Mouse (Mus musculus): ENCODE measurements at regions not wholly inside any gene's neighbourhood (a gene's known extent, or its start where the extent isn't known, plus 50 kb on each side); places are given as distances from the start of the nearest gene placed in this dataset.

DNA sequence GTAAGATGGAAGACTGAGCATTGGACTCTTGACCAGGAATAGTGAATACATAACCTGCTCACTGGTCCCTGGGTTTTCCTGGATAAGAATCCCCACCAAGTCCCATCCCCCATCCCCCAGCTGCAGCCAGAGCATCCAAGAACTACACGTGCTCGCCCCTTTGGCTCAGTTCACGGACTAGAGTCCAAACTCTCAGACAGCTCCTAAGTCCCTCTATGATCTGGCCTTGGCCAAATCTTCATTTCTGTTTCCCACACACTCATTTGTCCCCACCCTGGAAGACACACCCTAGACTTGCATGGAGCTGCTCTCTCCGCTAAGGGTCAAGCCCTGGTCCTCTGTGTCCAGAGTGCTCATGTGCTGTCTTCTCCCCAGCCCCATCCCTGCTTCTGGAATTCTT lies 139.9 kb downstream of the Tmx1 start:
- 0 out of 2 replicates have a peak, but pooled peaks cover 5% of the 10 kb centered on the region for H3K4me1 ChIP-seq (ENCODE audit: control insufficient read depth, insufficient read depth, low read length)
- TF ChIP-seq POLR2A (IDR thresholded peaks at IDR 0.05; ENCODE audit: borderline replicate concordance, extremely low read depth, insufficient read depth, insufficient read length), result no peak
- H3K27me3 ChIP-seq (ENCODE audit: control insufficient read depth, insufficient read depth, low read length), result no peaks in the 10 kb centered on the region
- no peaks in the 10 kb centered on the region for H3K9me3 ChIP-seq (ENCODE audit: control insufficient read depth, low read length)
- no peak overlapping the region for H3K4me2 ChIP-seq (replicated peaks; ENCODE audit: low read depth, low read length, severe bottlenecking)
- 91% methylated on average over 4 of the region's 4 CpGs for WGBS
- no peak overlapping the region for H3K4me3 ChIP-seq (replicated peaks; ENCODE audit: low read length)
- no peaks in the 10 kb centered on the region for H3K36me3 ChIP-seq (ENCODE audit: control insufficient read depth, insufficient read depth, low read length)
- H3K9ac ChIP-seq (ENCODE audit: low read depth, low read length, severe bottlenecking), result no peak overlapping the region
- no peak overlapping the region for H3K27ac ChIP-seq (replicated peaks; ENCODE audit: low read depth, low read length)
- no peak for ATAC-seq (ENCODE audit: low FRiP score, low read depth)
- no peak for DNase-seq (ENCODE audit: low spot score)

DNA sequence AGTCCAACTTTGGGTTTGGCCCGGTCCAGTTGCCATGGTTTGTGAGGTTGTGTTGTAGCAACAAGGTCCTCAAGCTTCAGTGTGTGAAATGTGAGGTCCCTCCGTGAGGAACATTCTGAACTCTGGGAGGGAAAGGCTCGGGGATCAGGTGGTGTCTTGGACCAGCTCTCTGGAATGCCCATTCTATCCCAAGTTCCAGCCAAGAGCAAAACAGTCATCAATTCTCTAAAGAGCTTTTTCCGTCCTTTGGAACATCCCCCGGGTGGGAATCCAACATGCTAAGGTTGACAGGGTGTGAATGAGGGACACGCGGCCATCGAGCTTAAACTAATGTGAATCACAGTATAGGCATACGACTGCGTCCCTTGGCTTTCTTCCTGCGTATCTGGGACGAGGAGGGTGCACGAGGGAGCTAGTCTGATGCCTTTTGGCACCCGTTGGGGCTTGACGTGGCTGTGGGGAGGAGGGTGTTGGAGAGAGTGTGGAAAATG lies 145.4 kb downstream of the Tmx1 start:
- no peak overlapping the region for H3K4me3 ChIP-seq (replicated peaks; ENCODE audit: low read length)
- H3K9ac ChIP-seq (ENCODE audit: low read depth, low read length, severe bottlenecking), result no peak overlapping the region
- H3K27ac ChIP-seq (replicated peaks; ENCODE audit: low read depth, low read length), result peak overlapping the region; percentile 33; the same call in 1 of the 2 replicates
- no peak for TF ChIP-seq POLR2A (IDR thresholded peaks at IDR 0.05; ENCODE audit: borderline replicate concordance, extremely low read depth, insufficient read depth, insufficient read length)
- WGBS, result 79% methylated on average over 15 of the region's 15 CpGs
- no peak for ATAC-seq (ENCODE audit: low FRiP score, low read depth)
- H3K36me3 ChIP-seq (ENCODE audit: control insufficient read depth, insufficient read depth, low read length), result no peaks in the 10 kb centered on the region
- peaks cover 6% of the 10 kb centered on the region; the same call in 1 of the 2 replicates for H3K4me1 ChIP-seq (ENCODE audit: control insufficient read depth, insufficient read depth, low read length)
- no peaks in the 10 kb centered on the region for H3K27me3 ChIP-seq (ENCODE audit: control insufficient read depth, insufficient read depth, low read length)
- 0 out of 2 replicates have a peak, but pooled peaks cover 4% of the 10 kb centered on the region for H3K9me3 ChIP-seq (ENCODE audit: control insufficient read depth, low read length)
- no peak for DNase-seq (ENCODE audit: low spot score)
- H3K4me2 ChIP-seq (replicated peaks; ENCODE audit: low read depth, low read length, severe bottlenecking), result no peak overlapping the region

DNA sequence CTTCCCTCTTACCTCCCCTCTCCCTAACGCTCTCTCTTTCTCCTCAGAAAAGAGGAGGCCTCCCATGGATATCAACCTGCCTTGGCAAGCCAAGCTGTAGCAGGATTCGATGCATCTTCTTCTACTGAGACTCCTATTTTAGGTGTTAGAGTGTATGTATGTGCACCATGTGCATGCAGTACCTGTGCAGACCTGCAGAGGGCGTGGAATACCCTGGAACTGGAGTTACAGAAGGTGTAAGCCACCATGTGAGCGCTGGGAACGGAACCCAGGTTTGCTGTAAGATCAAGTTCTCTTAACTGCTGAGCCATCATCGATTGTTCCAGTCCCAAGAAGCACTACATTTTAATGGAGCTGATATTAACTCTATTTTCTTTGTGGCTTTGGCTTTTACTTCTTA lies 146.8 kb downstream of the Tmx1 start:
- Histone ChIP-seq H3K9me3 (ENCODE audit: control insufficient read depth, low read length) (0 out of 2 replicates have a peak, but pooled peaks cover 4% of the 10 kb centered on the region), H3K9ac (ENCODE audit: low read depth, low read length, severe bottlenecking) (no peak overlapping the region), H3K27ac (replicated peaks; ENCODE audit: low read depth, low read length) (no peak overlapping the region), H3K4me3 (replicated peaks; ENCODE audit: low read length) (no peak overlapping the region), H3K4me1 (ENCODE audit: control insufficient read depth, insufficient read depth, low read length) (peaks cover 6% of the 10 kb centered on the region; the same call in 1 of the 2 replicates), H3K4me2 (replicated peaks; ENCODE audit: low read depth, low read length, severe bottlenecking) (no peak overlapping the region), H3K27me3 (ENCODE audit: control insufficient read depth, insufficient read depth, low read length) (no peaks in the 10 kb centered on the region), H3K36me3 (ENCODE audit: control insufficient read depth, insufficient read depth, low read length) (no peaks in the 10 kb centered on the region)
- no peak for ATAC-seq (ENCODE audit: low FRiP score, low read depth)
- TF ChIP-seq POLR2A (IDR thresholded peaks at IDR 0.05; ENCODE audit: borderline replicate concordance, extremely low read depth, insufficient read depth, insufficient read length), result no peak
- WGBS, result 84% methylated on average over 6 of the region's 6 CpGs
- DNase-seq (ENCODE audit: low spot score), result no peak

DNA sequence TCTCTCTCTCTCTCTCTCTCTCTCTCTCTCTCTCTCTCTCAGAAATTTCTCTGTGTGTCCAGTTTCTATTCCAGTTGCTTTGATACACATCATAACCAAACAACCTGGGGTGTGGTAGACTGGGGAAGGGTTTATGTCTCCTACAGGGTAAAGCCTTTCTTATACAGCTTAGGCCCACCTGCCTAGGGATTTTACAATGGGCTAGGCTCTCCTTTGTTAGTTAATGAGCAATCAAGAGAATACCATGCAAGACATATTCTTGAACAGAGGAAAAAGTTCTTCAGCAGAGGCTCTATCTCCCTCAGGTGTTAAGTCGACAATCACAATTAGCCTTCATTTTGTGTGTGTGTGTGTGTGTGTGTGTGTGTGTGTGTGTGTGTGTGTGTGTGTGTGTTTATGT lies 151.0 kb downstream of the Tmx1 start:
- TF ChIP-seq POLR2A (IDR thresholded peaks at IDR 0.05; ENCODE audit: borderline replicate concordance, extremely low read depth, insufficient read depth, insufficient read length), result no peak
- no peaks in the 10 kb centered on the region for H3K27me3 ChIP-seq (ENCODE audit: control insufficient read depth, insufficient read depth, low read length)

GRCm38 (mm10) chr12:70608672-70609071 lies 155.8 kb downstream of the Tmx1 start:
- TF ChIP-seq POLR2A (IDR thresholded peaks at IDR 0.05; ENCODE audit: borderline replicate concordance, extremely low read depth, insufficient read depth, insufficient read length), result no peak
- Histone ChIP-seq H3K9ac (ENCODE audit: low read depth, low read length, severe bottlenecking) (no peak overlapping the region), H3K4me1 (ENCODE audit: control insufficient read depth, insufficient read depth, low read length) (no peaks in the 10 kb centered on the region), H3K4me2 (replicated peaks; ENCODE audit: low read depth, low read length, severe bottlenecking) (no peak overlapping the region), H3K27me3 (ENCODE audit: control insufficient read depth, insufficient read depth, low read length) (no peaks in the 10 kb centered on the region), H3K4me3 (replicated peaks; ENCODE audit: low read length) (no peak overlapping the region), H3K27ac (replicated peaks; ENCODE audit: low read depth, low read length) (no peak overlapping the region), H3K9me3 (ENCODE audit: control insufficient read depth, low read length) (no peaks in the 10 kb centered on the region), H3K36me3 (ENCODE audit: control insufficient read depth, insufficient read depth, low read length) (no peaks in the 10 kb centered on the region)
- ATAC-seq (ENCODE audit: low FRiP score, low read depth) (no peak), DNase-seq (ENCODE audit: low spot score) (no peak)
- WGBS, result 80% methylated on average over 5 of the region's 5 CpGs

More for the DNA sequence above, 151.0 kb downstream of the Tmx1 start:
- Histone ChIP-seq H3K36me3 (ENCODE audit: control insufficient read depth, insufficient read depth, low read length) (no peaks in the 10 kb centered on the region), H3K27ac (replicated peaks; ENCODE audit: low read depth, low read length) (no peak overlapping the region), H3K9me3 (ENCODE audit: control insufficient read depth, low read length) (0 out of 2 replicates have a peak, but pooled peaks cover 4% of the 10 kb centered on the region), H3K9ac (ENCODE audit: low read depth, low read length, severe bottlenecking) (no peak overlapping the region), H3K4me3 (replicated peaks; ENCODE audit: low read length) (no peak overlapping the region), H3K4me2 (replicated peaks; ENCODE audit: low read depth, low read length, severe bottlenecking) (no peak overlapping the region), H3K4me1 (ENCODE audit: control insufficient read depth, insufficient read depth, low read length) (no peaks in the 10 kb centered on the region)
- no peak for DNase-seq (ENCODE audit: low spot score)
- 89% methylated on average over 1 of the region's 1 CpGs for WGBS
- ATAC-seq (ENCODE audit: low FRiP score, low read depth), result no peak

All from limb, embryonic 14.5 days (tissue).